Mouse (Mus musculus) liver, embryonic 18 days (tissue): ENCODE measurements around the gene A730046J19Rik. TPM values are rescaled to one million over a fixed set of nuclear protein-coding genes. Genes with fewer than 3 reads are reported as not detected.

ENCODE experiments used
- polyA plus RNA-seq: library from polyadenylated mRNA; depleted of rRNA; stranded (reverse); fragments of >200 nt; gene quantifications from 2 replicates; pipeline ENCODE4 v1.2.3, GENCODE M21; 2012; rRNA removed

The A730046J19Rik gene
- 0.12 and 0.13 TPM in 2 replicates for polyA plus RNA-seq

GRCm38 (mm10) chrX:144153523-144153922 lies at the start of gene A730046J19Rik:
Gene A730046J19Rik, plus strand, starts transcription at chrX:144153695.

Other genes with a start within 250 kb of the A730046J19Rik start
- 0.08 and 0.09 TPM in 2 replicates for gene Dcx, start 220.4 kb upstream of the A730046J19Rik start, polyA plus RNA-seq
- gene Alg13, start 164.1 kb downstream of the A730046J19Rik start, polyA plus RNA-seq: 3.9 and 4.5 TPM in 2 replicates